Mouse (Mus musculus) heart, postnatal 10 days (tissue): ENCODE results near the gene Rangap1. TPM values are rescaled to one million over a fixed set of nuclear protein-coding genes. Genes with fewer than 3 reads are reported as not detected.
"Not testable (repeated sequence)": the region's sequence is repeated elsewhere in the genome, so short reads cannot be mapped to it uniquely, and the experiment has no call there.

ENCODE experiments used
- DNase-seq, 2 experiments: peaks; one replicate each; pipeline ENCODE4 v3.0.0; 2021
- intact Hi-C: fragments of 180-260 bp; cut with DNase I; formaldehyde crosslinking; loops from one replicate; pipeline ENCODE4 v1.15.1; 2025
- total RNA-seq, 2 experiments: library from RNA; stranded (reverse); gene quantifications; 2 replicates each; pipeline ENCODE4 v1.2.3; 2021

Gene Rangap1
- total RNA-seq, 2 experiments from 2014 or later = 41.5 to 43.3 TPM

DNA sequence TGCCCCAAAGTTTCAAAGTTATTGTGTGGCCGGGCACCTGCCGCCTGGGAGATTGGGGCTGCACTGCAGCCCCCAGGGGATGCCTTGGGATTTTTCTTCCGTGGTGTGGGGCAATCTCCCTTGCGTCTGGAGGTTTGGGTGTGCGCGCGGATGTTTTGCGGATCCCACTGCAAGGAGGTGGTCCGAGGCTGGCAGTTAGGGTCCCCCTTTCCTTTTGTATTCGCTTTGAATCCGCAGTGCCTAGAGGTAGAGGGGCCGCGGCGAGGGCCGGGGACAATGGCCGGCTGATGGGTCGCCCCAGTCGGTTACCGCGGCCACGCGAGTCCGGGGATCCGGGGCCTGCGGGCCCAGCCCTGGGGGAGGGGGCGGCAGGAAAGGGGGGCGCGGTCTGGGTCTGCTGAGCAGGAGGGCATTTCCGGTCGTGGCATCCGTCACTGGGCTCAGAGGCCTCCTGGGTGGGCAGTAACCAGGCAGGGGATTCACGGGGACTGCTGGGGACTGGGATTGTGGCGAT, 328 bp upstream of the Rangap1 start:
- DNase-seq = peak; percentile 67 to 79
- intact Hi-C loops = loop anchor here (2.0 kb wide), 2 partner anchors 57 to 65 kb away; partner anchors contain the start of gene Tef

DNA sequence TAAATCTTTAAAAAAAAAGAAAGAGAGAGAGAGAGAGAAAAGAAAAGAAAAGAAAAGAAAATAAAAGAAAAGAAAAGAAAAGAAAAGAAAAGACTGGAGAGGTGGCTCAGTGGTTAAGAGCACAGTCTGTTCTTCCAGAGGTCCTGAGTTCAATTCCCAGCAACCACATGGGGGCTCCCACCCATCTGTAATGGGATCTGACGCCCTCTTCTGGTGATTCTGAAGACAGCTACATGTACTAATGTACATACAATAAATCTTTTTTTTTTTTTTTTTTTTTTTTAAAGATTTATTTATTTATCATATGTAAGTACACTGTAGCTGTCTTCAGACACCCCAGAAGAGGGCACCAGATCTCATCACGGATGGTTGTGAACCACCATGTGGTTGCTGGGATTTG, 3.0 kb downstream of the Rangap1 start:
- DNase-seq = not testable (repeated sequence)
- intact Hi-C loops = loop anchor here (5.0 kb wide), 1 partner anchor 175 kb away; no protein-coding TSS in a partner anchor

DNA sequence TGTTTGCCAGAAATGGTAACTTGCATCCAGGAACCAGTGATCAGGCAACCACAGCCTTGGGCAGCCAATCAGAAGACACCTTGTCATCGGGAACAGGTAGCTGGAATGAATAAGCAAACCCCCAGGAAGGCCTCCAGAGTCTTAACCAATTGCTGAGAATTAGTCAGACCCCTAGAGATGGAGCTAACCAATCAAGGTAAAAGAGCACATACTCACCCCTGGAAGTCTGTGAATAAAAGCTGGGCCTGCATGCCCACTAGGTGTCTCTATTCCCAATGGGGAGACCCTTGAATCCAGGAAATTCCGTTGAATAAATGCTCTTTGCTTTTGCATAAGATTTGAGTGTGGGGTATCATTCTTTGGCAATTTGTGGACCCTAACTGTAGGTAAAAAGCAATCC, 5.4 kb downstream of the Rangap1 start:
- intact Hi-C loops = loop anchor here (5.0 kb wide), 1 partner anchor 177 kb away; no protein-coding TSS in a partner anchor

GRCm38 (mm10) chr15:81739296-81739695, 6.0 kb downstream of the Rangap1 start:
- intact Hi-C loops = no loop called here
- no peak for DNase-seq

More for the DNA sequence above, 5.4 kb downstream of the Rangap1 start:
- no peak for DNase-seq

DNA sequence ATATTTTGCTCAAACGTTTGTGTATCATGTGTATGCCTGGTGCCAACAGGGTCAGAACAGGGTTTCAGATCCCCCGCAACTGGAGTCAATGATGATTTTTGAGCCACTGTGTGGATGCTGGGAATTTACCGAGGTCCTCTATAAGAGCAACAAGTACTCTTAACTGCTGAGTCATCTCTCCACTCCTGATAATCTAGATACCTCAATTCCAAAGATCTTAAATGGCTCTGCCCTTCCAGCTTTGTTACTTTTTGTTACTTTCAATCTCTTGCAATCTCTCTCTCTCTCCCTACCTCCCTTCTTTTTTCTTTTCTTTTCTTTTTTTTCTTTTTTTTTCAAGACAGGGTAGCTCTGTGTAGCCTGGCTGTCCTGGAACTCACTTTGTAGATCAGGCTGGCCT, 10.3 kb downstream of the Rangap1 start:
- DNase-seq = no peak
- intact Hi-C loops = no loop called here

DNA sequence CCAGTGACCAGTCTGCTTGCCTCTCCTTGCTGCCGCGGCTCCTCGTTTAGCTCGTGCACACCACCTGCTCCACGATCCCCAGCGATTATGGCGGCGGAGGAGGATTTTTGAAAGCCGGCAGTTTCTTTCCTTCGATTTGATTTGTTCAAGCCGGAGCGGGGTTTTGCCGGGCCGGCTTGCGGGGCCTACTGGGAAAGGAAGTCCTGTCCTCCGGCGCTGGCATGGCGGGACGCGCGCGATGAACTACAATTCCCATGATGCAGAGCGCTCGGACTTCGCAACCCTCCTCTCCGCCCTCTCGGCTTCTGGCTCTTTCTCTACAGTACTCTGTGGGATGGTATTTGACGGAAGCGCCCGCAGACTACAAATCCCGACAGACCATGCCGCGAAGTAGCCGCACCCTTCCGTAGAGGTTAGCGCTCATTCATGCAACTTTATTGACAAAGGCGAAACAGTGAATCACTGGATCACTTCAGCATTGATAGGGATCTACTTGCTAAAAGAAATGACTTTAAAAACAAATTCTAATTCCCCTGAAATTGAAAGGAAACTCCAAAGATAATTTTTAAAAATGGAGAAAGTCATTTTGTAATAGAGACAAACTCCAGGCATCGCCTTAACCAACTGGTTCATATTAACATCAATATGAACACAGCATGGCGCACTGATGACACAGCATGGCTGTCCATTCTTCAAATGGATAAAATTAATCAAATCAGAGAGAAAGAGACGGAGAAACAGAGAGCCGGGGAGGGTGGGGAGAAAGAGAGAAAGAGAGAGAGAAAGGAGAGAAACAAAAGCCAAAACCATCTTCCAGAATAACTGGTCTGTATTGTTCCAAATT, 15.3 kb downstream of the Rangap1 start:
- intact Hi-C loops = no loop called here

DNA sequence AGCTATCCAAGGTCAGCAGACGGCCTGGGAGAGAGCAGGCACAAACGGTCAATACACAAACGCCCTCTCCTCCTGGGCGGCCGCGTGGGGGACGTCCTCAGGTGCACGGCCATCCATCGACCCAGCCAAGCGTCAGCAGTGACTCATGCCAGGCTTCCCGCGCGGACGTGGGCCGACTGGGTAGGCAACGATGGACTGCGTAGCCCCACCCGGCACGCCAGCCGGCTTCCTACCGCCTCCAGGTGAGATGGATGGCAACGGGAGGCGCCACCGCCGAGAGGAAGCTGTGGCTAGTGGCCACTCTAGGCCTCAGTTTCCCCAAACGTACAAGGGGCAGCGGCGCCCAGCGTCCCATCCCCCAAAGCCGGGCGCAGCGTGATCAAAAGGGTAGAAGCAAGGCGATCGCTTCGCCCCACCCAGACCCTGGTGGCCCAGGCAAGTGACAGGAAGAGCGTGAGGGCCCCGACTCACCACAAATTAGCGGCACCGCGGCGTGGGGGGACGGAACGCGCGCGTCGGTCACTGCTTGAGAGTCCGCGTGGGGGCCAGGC, 16.0 kb downstream of the Rangap1 start:
- peak in 1 of 2 experiments; percentile 19 for DNase-seq
- intact Hi-C loops = no loop called here

More for the DNA sequence above, 15.3 kb downstream of the Rangap1 start:
- peak; percentile 98 to 99 for DNase-seq

GRCm38 (mm10) chr15:81725965-81726364, 19.4 kb downstream of the Rangap1 start:
- intact Hi-C loops = no loop called here
- no peak for DNase-seq

- intact Hi-C loops = no loop called here
- DNase-seq = no peak
Observed at GRCm38 (mm10) chr15:81723653-81724052, 21.7 kb downstream of the Rangap1 start.

GRCm38 (mm10) chr15:81722361-81722760, 23.0 kb downstream of the Rangap1 start:
- DNase-seq = no peak
- intact Hi-C loops = no loop called here

DNA sequence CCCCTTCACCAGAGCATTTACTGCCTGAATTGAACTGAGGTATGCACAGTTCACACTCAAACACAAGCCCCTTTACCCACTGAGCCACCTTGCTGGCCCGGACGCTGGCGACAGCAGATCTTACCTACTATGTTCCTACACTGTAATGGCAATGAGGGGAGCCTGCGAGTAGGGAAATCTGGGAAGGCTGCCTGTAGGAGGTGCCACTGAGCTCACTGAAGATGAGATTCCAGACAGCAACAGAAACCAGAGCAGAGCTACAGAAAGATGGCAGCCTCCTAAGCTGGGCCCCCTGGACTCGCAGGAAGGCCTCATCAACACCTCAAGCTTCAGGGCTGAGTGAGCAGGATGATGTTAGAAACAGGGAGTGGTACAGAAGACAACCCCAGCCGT, 26.2 kb downstream of the Rangap1 start:
- intact Hi-C loops = no loop called here

DNA sequence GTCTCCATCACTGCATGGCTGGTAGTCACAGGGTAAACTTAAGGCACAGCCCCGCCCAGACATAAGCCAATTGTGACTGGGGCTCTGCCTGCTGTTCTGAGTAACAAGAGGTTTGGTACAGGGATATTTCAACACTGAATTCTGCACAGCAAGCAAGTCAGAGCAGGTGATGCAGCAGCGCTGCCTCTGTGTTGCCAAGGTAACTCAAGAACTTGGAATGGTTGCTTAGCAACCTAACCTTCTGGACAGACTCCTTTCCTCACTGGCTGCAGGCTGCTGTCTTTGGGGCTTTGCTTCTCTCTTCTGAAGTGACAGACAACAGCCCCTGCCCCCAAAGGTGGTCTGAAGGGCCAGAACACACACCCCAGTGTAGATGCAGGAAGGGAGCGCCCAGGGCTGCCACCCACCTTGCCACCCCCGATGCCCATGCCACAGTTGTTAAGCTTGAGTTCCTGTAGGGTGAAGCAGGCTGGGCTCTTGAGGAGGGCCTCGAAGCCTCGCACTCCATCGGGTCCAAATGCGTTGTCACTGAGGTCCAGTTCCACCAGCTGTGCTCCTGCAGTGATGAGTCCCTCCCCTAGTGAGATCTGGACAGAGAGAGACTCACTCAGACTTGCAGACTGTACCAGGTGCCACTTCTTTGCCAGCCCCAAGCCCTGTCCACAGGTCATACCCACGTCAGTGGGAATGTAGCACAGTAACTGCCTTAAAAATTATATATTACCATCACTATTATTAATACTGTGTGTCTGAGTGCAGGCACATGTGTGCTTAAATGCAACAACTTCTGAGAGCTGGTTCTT, 26.8 kb downstream of the Rangap1 start:
- intact Hi-C loops = no loop called here
- no peak for DNase-seq

More for the DNA sequence above, 26.2 kb downstream of the Rangap1 start:
- DNase-seq = no peak

GRCm38 (mm10) chr15:81713742-81714141, 31.6 kb downstream of the Rangap1 start:
- intact Hi-C loops = no loop called here
- no peak for DNase-seq

DNA sequence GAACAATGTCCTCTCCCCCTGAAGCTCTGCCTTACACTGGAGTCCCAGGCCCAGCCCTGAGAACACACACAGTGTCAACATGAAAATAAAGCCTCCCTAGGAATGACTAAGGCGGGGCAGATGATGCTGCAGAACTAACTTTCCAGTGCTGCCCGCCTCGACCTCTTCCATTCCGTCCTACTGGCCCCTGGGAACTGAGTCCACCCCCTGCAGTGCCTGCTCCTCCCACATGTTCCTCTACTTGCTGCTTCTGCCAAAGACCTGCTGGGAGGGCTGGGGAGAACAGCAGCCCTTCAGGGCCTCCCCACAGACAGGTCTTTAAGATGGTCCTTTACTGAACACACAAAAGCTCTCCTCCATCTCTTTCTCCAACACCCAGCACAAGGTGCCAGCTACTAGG, 34.5 kb downstream of the Rangap1 start:
- no peak for DNase-seq
- intact Hi-C loops = no loop called here

DNA sequence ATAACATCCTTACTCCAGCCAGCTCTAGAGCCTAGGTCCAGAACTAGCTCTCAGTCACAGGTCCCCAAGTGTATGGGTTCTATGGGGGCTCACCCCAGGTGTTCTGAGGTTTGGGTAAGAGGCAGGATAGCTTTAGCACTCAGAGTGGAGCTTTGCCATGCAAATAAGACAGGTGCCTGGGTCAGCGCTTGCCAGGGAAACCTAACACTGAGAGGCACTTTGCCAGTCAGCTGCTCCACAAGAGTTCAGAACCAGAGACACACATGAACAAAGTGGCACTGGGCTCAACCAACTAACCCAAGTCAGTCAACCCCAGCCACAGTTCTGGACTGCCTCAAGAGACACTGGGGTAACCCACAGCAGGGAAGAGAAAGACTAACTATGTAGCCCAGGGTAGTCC, 35.6 kb downstream of the Rangap1 start:
- no peak for DNase-seq
- intact Hi-C loops = no loop called here

DNA sequence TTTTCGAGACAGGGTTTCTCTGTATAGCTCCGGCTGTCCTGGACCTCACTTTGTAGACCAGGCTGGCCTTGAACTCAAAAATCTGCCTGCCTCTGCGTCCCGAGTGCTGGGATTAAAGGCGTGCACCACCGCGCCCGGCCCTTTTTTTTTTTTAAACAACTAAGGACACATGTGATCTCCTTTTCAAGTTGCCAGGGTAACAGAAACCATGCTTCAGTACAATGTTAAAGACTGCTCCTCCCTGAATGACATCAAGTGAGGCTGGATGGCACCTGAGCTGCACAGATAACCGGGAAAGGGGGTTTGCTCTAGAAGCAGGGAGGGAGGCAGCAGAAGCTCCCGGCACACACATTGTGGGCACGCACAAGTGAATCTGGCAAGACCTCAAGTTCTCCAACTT, 36.3 kb downstream of the Rangap1 start:
- intact Hi-C loops = no loop called here
- no peak for DNase-seq

- no peak for DNase-seq
- intact Hi-C loops = no loop called here
Observed at GRCm38 (mm10) chr15:81703094-81703489, 42.2 kb downstream of the Rangap1 start.

DNA sequence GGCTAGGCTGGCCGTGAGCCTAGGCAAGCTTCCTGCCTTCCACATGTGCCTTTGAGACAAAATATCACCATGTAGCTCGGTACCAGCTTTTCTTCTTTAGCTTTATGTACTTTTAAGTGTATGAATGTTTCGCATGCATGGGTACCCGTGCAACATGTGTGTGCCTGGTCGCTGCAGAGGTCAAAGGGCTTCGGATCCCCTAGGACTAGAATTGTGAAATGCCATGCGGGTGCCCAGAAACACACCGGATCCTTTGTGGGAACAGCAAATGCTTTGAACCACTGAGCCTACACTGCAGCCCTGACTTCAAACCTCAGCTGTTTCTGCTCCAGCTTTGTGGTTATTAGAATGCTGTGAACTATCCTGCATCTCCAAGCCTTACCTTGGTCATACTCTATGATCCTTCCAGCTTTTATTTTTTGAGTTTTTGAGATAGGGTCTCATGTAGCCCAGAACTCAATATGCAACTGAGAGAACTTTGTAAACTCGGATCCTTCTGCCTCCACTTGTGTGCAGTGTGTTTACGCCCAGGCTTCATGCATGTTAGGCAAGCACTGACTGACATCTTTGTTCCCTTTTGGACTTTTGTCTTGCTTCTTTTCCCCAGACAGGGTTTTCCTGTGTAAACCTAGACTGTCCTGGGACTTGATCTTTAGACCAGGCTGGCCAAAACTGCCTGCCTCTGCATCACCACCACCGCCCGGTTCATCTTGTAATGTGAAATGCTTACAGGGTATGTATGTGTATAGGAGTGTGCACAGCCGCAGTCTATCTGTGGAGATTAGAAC, 42.8 kb downstream of the Rangap1 start:
- DNase-seq = no peak
- intact Hi-C loops = no loop called here

- DNase-seq, intact Hi-C loops: not testable (repeated sequence)
Observed at GRCm38 (mm10) chr15:81701350-81701749, 44.0 kb downstream of the Rangap1 start.

DNA sequence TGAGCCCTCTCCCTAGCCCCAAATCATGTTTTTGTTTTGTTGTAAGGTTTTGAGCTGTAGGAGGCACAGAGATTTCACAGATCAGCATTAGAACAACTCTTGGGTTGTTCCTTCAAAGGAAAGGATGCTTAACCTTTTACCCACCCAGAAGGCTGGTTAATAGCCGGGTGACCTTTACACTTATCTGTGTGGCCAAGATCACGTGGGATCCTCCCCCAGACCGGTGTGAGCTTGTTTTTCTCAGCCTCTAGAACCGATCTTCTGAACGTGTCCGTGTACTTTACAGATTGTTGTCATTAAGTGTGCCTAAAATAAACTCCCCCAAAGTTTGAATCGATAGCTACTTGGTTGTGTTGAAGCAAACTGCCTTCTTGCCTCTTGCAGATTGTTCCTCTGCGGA, 44.7 kb downstream of the Rangap1 start:
- intact Hi-C loops = no loop called here
- no peak for DNase-seq
